ENCODE assay signal across 28 mouse cellular contexts in genomic region chr5:66462665-66463064, GRCm38 (mm10).
"Had no signal": no experiment of that assay in that cellular context is flagged by ENCODE, and none has a peak within 500 bp of the region (broad histone marks: within the 10 kb centered on the region; RNA-seq: fewer than 3 reads in every experiment).

No protein-coding gene starts in this region.

- H3K9me3 ChIP-seq: embryonic facial prominence, embryonic 12.5 days; embryonic facial prominence, embryonic 13.5 days; embryonic facial prominence, embryonic 15.5 days; forebrain, embryonic 10.5 days; forebrain, embryonic 13.5 days; forebrain, embryonic 15.5 days had no signal

- H3K27me3 ChIP-seq: embryonic facial prominence, embryonic 12.5 days; embryonic facial prominence, embryonic 13.5 days; embryonic facial prominence, embryonic 15.5 days; forebrain, embryonic 12.5 days; forebrain, embryonic 13.5 days; forebrain, embryonic 15.5 days had no signal

- H3K4me3 ChIP-seq: embryonic facial prominence, embryonic 10.5 days; embryonic facial prominence, embryonic 12.5 days; embryonic facial prominence, embryonic 13.5 days; embryonic facial prominence, embryonic 15.5 days; erythroblast, embryonic 14.5 days; forebrain, embryonic 10.5 days; forebrain, embryonic 12.5 days; forebrain, embryonic 13.5 days; forebrain, embryonic 15.5 days; gastrocnemius, adult 2 months had no signal

- H3K9ac ChIP-seq: embryonic facial prominence, embryonic 12.5 days; embryonic facial prominence, embryonic 13.5 days; embryonic facial prominence, embryonic 15.5 days; forebrain, embryonic 12.5 days; forebrain, embryonic 13.5 days; forebrain, embryonic 15.5 days; forebrain, postnatal 0 days had no signal

- H3K4me2 ChIP-seq: embryonic facial prominence, embryonic 12.5 days; embryonic facial prominence, embryonic 13.5 days; embryonic facial prominence, embryonic 15.5 days; forebrain, embryonic 12.5 days; forebrain, embryonic 13.5 days; forebrain, embryonic 15.5 days had no signal

- H3K27ac ChIP-seq: embryonic facial prominence, embryonic 10.5 days; embryonic facial prominence, embryonic 12.5 days; embryonic facial prominence, embryonic 13.5 days; embryonic facial prominence, embryonic 15.5 days; forebrain, embryonic 10.5 days; forebrain, embryonic 12.5 days; forebrain, embryonic 13.5 days; forebrain, embryonic 15.5 days; gastrocnemius, adult 2 months had no signal

- H3K36me3 ChIP-seq: forebrain, embryonic 12.5 days; forebrain, embryonic 15.5 days had no signal

- ATAC-seq: forebrain, embryonic 13.5 days; forebrain, embryonic 14.5 days; forebrain, embryonic 15.5 days; forebrain, embryonic 16.5 days; forebrain, postnatal 0 days had no signal

- DNase-seq: cerebellum, adult 18-20 months; cerebellum, adult 2 months; cerebellum, adult 8-10 months; cerebellum, adult 9-10 months; cerebellum, adult 9-11 months; cerebellum, postnatal 10 days; cerebellum, postnatal 14 days; cerebellum, postnatal 25 days; cerebellum, postnatal 36 days; embryo, embryonic 11 days; forebrain, postnatal 0 days; gastrocnemius, adult 2 months; gastrocnemius, postnatal 10 days; gastrocnemius, postnatal 14 days; gastrocnemius, postnatal 25 days; gastrocnemius, postnatal 36 days; heart, adult 18-20 months had no signal
